Mouse (Mus musculus): ENCODE data around the gene Ndufv2. TPM values are rescaled to one million over a fixed set of nuclear protein-coding genes. Genes with fewer than 3 reads are reported as not detected.

Gene Ndufv2
- total RNA-seq, 2 experiments from 2014 or later, result 229 to 246 TPM

Other genes with a start within 250 kb of the Ndufv2 start
- 10 to 100 TPM; 36.2 to 38.8 TPM for gene Ralbp1, start 215.8 kb downstream of the Ndufv2 start, total RNA-seq (2021)
- gene Twsg1, start 150.3 kb downstream of the Ndufv2 start, total RNA-seq (2021), result 10 to 100 TPM; 34.8 to 35.3 TPM
- gene Ankrd12, start 24.5 kb downstream of the Ndufv2 start, total RNA-seq (2021), result 100 to 1,000 TPM; 102 to 116 TPM
- 10 to 100 TPM; 48.4 to 52.9 TPM for gene Washc1, start 10.0 kb upstream of the Ndufv2 start, total RNA-seq (2021)
- 1 to 10 TPM; 4.9 to 6.9 TPM for gene Ddx11, start 22.0 kb upstream of the Ndufv2 start, total RNA-seq (2021)